Mouse (Mus musculus) ovary, adult 10 weeks (tissue): ENCODE measurements around the gene Rabggtb. TPM values are rescaled to one million over a fixed set of nuclear protein-coding genes. Genes with fewer than 3 reads are reported as not detected.

Source experiments
- polyA plus RNA-seq: library from polyadenylated mRNA; stranded (reverse); fragments of 350-450 nt; fragmentation: Illumina TruSeq; extraction: RNeasy Lipid Tissue Mini Kit (QIAGEN cat#74804); gene quantifications from one replicate; pipeline ENCODE4 v1.2.3, GENCODE M21; 2014

Rabggtb gene
- 58.1 TPM for polyA plus RNA-seq

DNA sequence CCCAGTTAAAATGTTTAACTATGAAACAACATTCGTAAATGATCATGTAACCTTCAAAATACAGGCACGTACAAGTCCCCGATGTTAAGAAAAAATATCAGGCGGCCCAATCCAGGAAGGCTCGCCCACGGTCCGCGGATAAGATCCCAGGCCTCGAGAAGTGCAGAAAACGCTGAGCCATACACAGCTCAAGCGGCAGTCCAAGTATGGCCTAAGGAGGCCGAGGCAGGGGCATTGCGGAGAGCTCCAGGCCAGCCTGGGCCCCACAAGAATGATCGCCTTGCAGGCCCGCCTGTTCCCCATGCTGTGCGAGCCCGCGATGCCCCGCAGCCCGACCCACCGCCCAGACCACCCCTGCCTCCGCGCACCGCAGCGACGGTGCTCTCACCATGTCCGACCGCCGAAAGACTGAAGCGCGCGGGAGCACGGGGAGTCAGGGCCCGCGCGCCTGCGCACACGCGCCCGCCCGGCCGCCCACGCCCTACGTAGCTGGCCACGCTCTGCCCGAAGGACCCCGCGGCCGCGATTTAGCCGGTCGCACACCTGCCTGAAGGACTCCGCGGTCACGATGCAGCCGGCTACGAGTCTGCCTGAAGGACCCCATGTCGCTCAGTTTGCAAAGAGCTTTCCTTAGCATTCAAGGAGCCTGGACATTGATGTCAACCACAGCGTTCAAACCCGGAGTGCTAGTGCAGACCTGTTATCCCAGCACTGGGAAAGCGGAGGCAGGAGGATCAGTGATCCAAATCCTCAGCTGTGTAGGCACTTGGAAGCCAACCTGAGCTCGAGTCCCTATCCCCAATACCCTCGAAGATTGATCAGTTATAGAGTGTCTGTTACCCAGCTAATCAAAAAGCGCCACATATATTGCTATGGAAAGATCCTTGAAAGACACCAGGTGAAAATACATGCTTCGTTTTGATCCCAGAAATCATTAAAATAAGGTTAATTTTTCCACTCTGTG is at the start of gene Rabggtb:
Gene Rabggtb (minus strand): TSS at position 464 of the 964 bp plus-strand sequence.

DNA sequence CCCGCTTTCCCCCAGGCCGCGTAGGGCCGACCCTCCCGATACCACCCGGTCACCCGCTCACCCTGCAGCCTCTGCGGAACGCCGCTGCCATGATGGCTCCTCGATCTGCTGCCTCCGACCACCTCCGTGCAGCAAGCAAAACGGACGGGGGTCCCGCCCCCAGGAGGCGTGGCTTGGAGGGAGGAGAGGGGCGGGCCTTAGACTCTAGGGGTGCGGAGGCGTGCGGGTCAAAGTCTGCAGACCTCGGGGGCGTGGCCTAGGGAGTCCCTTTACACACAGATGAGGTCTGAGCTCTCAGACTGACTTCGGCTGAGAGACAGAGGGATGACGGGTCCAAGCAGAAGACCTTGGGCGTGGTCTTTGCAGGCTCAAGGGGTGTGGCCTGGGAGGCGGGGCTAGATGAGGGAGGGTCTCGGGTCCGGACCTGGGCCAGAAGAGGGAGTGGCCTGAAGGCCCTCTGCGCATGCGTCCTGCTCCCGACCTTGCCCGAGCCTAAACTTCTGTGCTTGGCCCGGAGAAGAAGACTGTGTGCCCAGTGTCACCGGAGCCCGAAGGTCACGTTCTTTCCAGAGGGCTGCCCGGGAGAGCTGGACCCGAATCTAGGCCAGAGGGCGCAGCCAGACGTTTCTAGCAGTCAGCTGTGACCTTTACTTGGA is 31.7 kb upstream of the Rabggtb start, which contains the start of gene Acadm:
Gene Acadm (minus strand): TSS at position 298 of the 656 bp plus-strand sequence.

DNA sequence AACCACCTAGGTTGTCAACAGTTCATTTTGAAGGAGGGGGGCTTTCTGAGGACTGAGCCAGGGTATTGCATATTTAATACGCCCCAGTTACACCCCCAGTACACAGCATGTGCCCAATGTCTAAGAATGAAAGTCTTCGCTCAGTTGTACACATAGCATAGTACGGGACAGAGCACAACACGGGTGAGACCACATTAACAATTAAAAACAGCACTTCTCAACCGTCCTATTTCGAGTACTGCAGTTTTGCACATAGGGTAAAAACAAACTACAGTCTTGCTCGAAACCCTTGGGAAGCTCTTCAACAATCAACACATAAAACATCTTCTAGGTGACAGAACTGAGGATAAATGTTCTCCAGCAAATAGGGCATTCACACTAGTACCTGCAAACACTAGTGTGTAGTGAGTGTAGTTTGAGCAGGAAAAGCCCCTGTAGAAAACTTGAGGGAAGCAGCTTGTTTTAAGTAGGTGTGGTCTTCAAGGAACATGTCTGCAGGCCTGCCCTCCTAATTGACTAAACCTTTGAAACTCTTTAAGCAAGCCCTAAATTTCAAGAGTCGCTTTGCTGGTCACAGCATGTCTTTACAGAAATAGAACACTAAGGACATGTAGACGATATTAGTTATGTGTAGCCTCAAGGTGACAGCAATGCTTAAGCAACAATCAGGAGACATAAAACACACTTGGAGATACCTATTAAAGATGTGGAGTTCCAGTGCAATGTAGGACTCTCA is 6.5 kb downstream of the Rabggtb start, which contains the start of gene Msh4:
Gene Msh4 (minus strand): TSS at position 3 of the 736 bp plus-strand sequence.

Other genes starting within 250 kb of the Rabggtb start
- 7.5 TPM for gene St6galnac3, start 187.8 kb downstream of the Rabggtb start, polyA plus RNA-seq
- not detected for gene Asb17, start 68.8 kb downstream of the Rabggtb start, polyA plus RNA-seq
- gene Msh4, start 6.9 kb downstream of the Rabggtb start, polyA plus RNA-seq, result 1.9 TPM
- 118 TPM for gene Acadm, start 31.6 kb upstream of the Rabggtb start, polyA plus RNA-seq
- gene Slc44a5, start 60.4 kb upstream of the Rabggtb start, polyA plus RNA-seq, result 0.17 TPM